Mouse (Mus musculus): ENCODE measurements around the gene S1pr4.

- TF ChIP-seq CTCF (IDR thresholded peaks at IDR 0.05; ENCODE audit: borderline replicate concordance, control insufficient read depth, extremely low read depth, insufficient read depth, low read length, poor library complexity): no peak
- no peak for TF ChIP-seq POLR2A (IDR thresholded peaks at IDR 0.05; ENCODE audit: control insufficient read depth, extremely low read depth, insufficient read depth, low read length, poor library complexity)
Measured at GRCm38 (mm10) chr10:81542727-81543460, 43.0 kb upstream of the S1pr4 start.
